Mouse (Mus musculus) spleen, postnatal 10 days (tissue): ENCODE data around the gene Kifc1.
A peak's percentile ranks its signal among the peaks of the same experiment; 100 is the strongest.
"Not testable (repeated sequence)": the region's sequence is repeated elsewhere in the genome, so short reads cannot be mapped to it uniquely, and the experiment has no call there.

Experiments
- DNase-seq, 2 experiments: peaks; one replicate each; pipeline ENCODE4 v3.0.0; 2021 to 2022; ENCODE audit warnings: low spot score in 2 of 2

Kifc1 gene

GRCm38 (mm10) chr17:33903911-33904651 is 13.6 kb upstream of the Kifc1 start:
- DNase-seq, result not testable (repeated sequence)

GRCm38 (mm10) chr17:33902491-33902890 is 12.0 kb upstream of the Kifc1 start:
- DNase-seq, result no peak

GRCm38 (mm10) chr17:33902079-33902478 is 11.6 kb upstream of the Kifc1 start:
- DNase-seq, result no peak

GRCm38 (mm10) chr17:33901653-33902052 is 11.2 kb upstream of the Kifc1 start:
- no peak for DNase-seq

GRCm38 (mm10) chr17:33900989-33901314 is 10.5 kb upstream of the Kifc1 start:
- no peak for DNase-seq

GRCm38 (mm10) chr17:33900281-33900988 is 10.0 kb upstream of the Kifc1 start:
- DNase-seq, result no peak

GRCm38 (mm10) chr17:33899642-33900041 is 9.2 kb upstream of the Kifc1 start:
- peak in 1 of 2 experiments; percentile 34 for DNase-seq

GRCm38 (mm10) chr17:33898193-33898592 is 7.7 kb upstream of the Kifc1 start:
- DNase-seq, result not testable (repeated sequence)

GRCm38 (mm10) chr17:33897114-33897794 is 6.8 kb upstream of the Kifc1 start:
- DNase-seq, result peak in 1 of 2 experiments; percentile 76

GRCm38 (mm10) chr17:33893011-33893410 is 2.5 kb upstream of the Kifc1 start:
- DNase-seq, result not testable (repeated sequence)

- no peak for DNase-seq
Measured at GRCm38 (mm10) chr17:33892429-33892828, 2.0 kb upstream of the Kifc1 start.

- DNase-seq, result not testable (repeated sequence)
Measured at GRCm38 (mm10) chr17:33891892-33892291, 1.4 kb upstream of the Kifc1 start.

GRCm38 (mm10) chr17:33891357-33891756 is 896 bp upstream of the Kifc1 start:
- DNase-seq, result no peak

GRCm38 (mm10) chr17:33889941-33890532 is 424 bp downstream of the Kifc1 start:
- DNase-seq, result not testable (repeated sequence)

- DNase-seq, result not testable (repeated sequence)
Measured at GRCm38 (mm10) chr17:33888230-33888629, 2.2 kb downstream of the Kifc1 start.

- DNase-seq, result not testable (repeated sequence)
Measured at GRCm38 (mm10) chr17:33887802-33888201, 2.7 kb downstream of the Kifc1 start.

- not testable (repeated sequence) for DNase-seq
Measured at GRCm38 (mm10) chr17:33884320-33884719, 6.1 kb downstream of the Kifc1 start.

- DNase-seq, result peak in 1 of 2 experiments; percentile 39
Measured at GRCm38 (mm10) chr17:33875797-33876196, 14.7 kb downstream of the Kifc1 start.

GRCm38 (mm10) chr17:33874411-33874810 is 16.1 kb downstream of the Kifc1 start:
- no peak for DNase-seq

GRCm38 (mm10) chr17:33873537-33873936 is 16.9 kb downstream of the Kifc1 start, which contains the start of gene Gm7029:
Gm7029 (plus strand) TSS chr17:33873837.
- DNase-seq, result not testable (repeated sequence)

- peak in 1 of 2 experiments; percentile 78 for DNase-seq
Measured at GRCm38 (mm10) chr17:33865330-33866030, 25.0 kb downstream of the Kifc1 start.
